Mouse (Mus musculus) frontal cortex, postnatal 25 days (tissue): ENCODE measurements around the gene Gmppa.
A peak's percentile ranks its signal among the peaks of the same experiment; 100 is the strongest.

Experiments
- DNase-seq, 2 experiments: peaks; one replicate each; pipeline ENCODE4 v3.0.0; 2022; ENCODE audit warnings: low spot score in 2 of 2

Gmppa gene

GRCm38 (mm10) chr1:75422823-75423471, 12.8 kb upstream of the Gmppa start:
- DNase-seq, result no peak

DNA sequence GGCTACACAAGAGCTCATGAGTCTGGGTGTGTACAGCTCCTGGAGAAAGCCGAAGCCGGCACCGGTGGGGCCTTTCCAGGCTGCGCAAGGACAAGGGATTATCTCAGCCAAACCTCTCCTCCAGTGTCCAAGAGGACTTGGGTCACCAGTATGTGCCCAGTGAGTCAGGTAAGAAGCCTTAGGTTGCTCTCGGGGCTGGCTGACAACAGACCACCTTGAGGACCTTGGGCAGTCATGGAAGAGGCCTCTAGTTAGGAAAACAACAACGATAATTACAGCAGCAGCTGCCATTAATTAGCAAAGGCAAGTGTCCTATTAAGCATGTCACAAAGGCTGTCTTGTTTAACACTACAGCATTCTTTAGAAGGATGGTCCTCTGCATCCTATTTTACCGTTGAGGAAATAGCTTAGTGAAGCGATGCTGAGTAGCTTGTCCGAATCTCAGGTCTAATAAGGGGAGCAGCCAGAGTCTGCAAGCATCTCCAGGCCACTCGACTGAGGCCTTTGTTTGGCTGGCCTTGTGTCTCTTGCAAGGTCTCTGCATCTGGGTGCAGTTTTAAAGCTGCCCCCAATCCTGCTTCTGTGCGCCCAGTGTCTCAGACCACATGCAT, 11.8 kb upstream of the Gmppa start:
- DNase-seq, result no peak

GRCm38 (mm10) chr1:75425796-75426471, 9.8 kb upstream of the Gmppa start:
- DNase-seq, result peak in 1 of 2 experiments; percentile 40

GRCm38 (mm10) chr1:75438782-75439181, 3.1 kb downstream of the Gmppa start:
- DNase-seq, result no peak

GRCm38 (mm10) chr1:75440661-75441060, 4.9 kb downstream of the Gmppa start:
- no peak for DNase-seq

DNA sequence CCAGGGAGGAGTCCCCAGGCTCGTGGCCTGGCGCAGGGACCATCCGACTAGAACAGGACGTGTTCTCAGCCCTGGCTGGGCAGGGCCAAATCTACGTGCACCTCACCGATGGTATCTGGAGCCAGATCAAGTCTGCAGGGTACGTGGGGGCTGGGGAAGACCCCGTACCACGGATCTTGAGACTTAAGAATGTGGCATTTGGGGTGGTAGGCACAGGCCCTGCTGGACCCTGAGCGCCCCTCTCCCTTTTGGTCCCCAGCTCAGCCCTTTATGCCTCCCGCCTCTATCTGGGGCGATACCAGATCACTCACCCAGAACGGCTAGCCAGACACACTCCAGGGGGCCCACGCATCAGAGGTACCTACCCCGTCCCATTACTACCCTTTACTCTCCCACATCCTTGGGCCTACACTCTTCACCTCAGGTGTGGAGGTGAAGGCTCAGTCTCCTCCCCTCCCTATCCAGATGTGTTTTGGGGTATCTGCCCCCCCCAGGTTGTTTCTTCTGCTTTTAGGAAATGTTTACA, 5.8 kb downstream of the Gmppa start:
- DNase-seq, result no peak

- DNase-seq, result no peak
Measured at GRCm38 (mm10) chr1:75442171-75442570, 6.4 kb downstream of the Gmppa start.

DNA sequence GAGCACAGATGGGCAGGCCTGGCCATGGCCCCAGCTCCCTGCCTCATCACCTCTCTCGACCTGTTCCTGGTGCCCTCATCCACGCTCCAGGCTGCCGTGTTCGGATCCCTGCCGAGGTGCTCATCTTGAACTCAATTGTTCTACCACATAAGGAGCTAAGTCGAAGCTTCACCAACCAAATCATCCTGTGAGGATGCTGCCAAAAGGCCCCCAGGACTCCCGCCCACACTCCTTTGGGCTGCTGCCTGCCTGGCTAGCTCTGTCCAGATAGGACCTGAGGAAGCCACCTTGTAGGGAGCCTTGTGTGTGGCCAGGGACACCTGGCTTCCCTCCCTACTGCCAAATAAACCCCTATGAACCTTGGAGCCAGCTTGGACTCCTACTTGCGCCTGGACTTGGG, 7.1 kb downstream of the Gmppa start:
- no peak for DNase-seq

GRCm38 (mm10) chr1:75443247-75444024, 7.7 kb downstream of the Gmppa start:
- no peak for DNase-seq

DNA sequence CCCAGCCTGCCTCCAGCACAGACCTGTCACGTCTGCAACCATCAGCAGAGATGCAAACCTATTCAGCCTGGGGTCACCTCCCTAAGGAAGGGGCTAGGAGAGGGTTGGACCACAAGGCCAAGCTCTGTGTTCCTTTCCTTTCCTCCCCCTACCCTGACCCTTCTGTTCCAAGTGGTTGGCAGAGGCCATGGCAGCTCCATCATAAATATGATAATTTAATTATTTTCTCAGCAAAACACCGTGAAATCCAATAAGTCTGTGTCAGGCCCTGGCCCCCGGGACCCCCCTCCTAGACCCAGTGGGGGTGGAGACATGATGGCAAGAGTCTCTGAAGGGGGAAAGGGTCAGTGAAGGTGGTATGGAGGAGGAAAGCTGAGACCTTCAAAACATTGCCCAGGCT, 8.5 kb downstream of the Gmppa start:
- no peak for DNase-seq

GRCm38 (mm10) chr1:75445141-75445701, 9.5 kb downstream of the Gmppa start:
- DNase-seq, result peak in 1 of 2 experiments; percentile 42

DNA sequence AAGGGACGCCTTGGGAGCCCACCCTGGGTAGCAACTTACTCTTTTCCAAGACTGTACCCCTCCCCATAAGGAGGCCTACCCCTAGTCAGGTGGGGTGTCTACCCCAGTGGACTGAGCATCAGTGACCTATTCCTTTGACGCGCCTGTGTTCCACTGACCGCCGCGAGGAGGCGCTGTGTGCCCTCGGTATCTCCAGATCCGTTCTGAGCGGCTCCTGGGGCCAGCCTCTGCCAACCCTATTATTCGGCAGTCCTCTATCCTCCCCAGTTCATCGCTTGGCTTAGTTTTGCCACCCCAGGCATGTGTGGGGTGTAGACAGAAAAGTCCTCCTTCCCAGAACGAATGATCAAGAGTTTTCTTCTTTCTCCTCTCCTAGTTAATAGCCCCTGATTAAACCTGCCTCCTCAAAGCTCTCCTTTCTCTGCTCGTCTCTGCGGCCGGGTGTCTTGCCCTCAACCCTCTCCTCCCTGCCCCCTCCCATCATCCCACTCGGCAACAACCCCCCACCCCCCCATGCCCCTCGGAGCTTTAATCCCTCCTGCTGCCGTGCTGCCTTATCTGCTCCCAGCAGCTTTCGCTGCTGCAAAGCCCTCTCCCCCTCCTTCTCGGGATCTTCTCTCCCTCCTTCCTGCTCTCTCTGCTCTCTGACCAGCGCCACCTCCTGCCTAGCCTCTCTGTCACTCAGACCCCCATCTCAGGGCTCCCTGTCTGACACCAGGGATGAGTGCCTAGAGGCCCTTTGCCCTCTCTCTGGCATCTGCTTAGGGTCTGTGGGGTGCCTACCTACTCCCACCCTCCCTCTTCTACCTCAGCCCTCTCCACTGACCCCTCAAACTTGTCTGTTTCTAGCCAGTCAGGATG, 10.3 kb downstream of the Gmppa start:
- DNase-seq, result peak; percentile 56 to 59

- no peak for DNase-seq
Measured at GRCm38 (mm10) chr1:75446656-75447055, 10.9 kb downstream of the Gmppa start.

DNA sequence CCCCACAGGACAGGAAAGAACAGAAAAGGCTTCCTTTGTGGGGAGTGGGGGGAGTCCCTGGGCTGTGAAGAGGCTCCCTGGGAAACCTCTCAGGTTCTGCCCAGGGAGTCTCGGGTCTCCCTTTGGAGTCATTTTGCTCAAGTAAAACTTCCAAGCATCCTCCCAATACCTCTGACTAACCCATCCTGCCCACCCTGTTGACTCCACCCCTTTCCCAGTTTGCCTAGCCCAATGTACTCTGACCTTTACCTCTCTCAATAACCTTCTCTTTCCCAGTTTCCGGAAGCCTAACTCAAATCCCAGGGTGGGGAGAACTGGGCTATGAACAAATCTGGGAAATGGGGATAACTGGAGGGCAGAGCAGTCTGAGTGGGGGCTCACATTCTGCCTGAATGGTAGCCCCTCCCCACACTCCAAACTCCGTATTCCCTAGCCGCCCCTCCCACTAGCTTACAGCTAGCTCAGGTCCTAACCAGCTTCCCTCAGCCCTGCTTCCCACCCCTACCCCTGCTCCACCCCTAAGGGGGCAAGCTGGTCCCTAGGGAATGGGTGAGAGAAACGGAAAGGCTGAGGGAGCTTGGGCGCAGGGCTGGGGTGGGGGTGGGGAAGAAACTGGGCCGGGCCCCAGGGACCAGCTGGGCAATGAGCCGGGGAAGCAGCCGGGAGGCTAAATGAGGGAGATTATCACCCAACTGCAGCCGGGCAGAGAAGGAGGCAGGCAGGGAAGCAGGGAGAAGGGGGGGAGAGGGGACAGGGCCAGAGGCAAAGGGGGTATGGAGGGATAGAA, 11.7 kb downstream of the Gmppa start:
- DNase-seq, result no peak

- DNase-seq, result no peak
Measured at GRCm38 (mm10) chr1:75448052-75448431, 12.3 kb downstream of the Gmppa start.

DNA sequence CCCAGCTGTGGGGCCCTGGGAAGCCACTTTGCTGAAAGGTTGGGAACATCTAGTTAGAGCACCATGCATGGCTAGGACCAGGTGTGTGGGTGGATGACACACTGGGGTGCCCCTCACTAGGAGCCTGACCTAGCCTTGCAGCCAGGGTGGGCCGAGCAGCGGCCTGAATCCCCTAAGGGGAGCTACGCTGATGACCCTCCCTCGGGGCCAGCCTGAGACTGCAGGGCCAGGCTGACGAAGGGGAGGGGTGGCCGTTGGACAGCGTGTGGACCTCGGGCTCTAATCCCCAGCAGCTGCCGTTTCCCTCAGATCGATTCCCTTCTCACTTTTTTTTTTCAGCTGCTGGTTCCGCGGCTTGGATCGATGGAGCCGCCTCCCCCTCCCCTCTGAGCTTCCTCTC, 13.2 kb downstream of the Gmppa start:
- no peak for DNase-seq

- no peak for DNase-seq
Measured at GRCm38 (mm10) chr1:75449377-75450135, 13.8 kb downstream of the Gmppa start.

GRCm38 (mm10) chr1:75450314-75451005, 14.7 kb downstream of the Gmppa start, which contains the start of gene Asic4:
Asic4 (plus strand) TSS chr1:75450436.
- no peak for DNase-seq

DNA sequence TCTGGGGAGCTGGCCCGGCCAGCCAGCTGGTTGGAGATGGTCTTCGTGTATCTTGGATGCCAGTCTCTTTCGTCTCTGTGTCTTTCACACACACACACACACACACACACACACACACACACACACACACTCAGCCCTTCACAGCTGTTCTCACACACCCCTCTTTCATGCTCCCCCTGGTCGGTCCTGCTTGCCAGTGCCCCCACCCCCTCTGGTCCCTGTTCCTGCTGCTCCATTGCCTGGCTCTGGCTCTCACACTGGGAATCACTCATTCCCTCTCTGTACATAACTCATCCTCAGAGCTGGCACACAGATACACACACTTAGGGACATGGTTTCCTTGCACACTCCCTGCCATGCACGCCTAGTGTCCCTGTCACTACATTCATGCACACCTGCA, 16.2 kb downstream of the Gmppa start:
- DNase-seq, result no peak
